Mouse (Mus musculus) stomach, postnatal 0 days (tissue): ENCODE data around the gene Pigb.

ENCODE experiments used
- CTCF ChIP-seq: IDR thresholded peaks from 2 replicates; pipeline ENCODE4 v1.5.1; 2016; ENCODE audit warnings: antibody characterized with exemption, low read depth, mild to moderate bottlenecking, moderate library complexity
- EP300 ChIP-seq: optimal IDR thresholded peaks from 2 replicates; pipeline ENCODE3; 2016; ENCODE audit warnings: antibody characterized with exemption

DNA sequence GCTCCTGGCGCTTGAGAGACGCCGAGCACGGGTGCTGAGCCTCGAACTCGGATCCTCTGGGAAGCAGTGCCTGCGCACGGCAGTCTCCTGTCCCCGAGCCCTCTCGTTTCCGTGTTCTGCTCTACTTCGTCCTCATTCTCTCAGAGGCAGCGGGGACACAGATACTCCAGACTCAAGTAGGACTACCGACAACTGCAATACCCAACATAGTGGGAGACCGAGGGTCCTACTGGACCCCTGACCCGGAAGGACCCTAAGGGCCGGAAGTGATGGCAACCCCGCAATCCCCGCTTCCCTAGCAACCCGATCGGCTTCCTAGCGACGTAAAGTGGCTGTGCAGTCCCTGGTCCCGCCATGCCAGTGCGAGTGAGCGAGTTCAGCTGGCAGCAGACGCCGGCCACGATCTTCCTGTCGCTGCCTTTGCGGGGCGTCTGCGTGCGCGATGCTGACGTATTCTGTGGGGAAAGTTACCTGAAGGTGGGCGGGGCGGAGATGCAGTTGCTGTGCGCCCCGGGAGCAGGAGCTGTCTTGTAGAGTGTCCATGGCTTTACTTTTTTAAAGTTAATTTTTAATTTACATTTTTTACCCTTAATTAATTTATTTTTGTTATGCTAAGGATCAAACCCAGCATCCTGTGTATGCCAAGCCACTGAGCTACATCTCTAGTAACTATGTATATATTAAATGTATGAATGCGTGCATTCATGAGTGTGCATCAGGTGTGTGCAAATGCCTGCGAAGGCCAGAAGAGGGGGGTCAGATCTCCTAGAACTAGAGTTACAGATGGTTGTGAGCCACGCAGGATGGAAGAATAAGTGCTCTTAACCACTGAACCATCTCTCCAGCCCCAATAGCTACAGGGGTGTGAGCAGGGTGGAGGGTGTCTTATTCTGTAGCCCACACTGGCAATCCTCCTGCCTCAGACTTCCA, 81.4 kb downstream of the Pigb start, which contains the start of the genes Dyx1c1 and Gm44503:
- TF ChIP-seq CTCF (peak; percentile 18), EP300 (no peak)
